Mouse (Mus musculus) lung, postnatal 36 days (tissue): ENCODE data around the gene Gm3164.
"Not testable (repeated sequence)": the region's sequence is repeated elsewhere in the genome, so short reads cannot be mapped to it uniquely, and the experiment has no call there.

Source experiments
- DNase-seq: peaks from one replicate; pipeline ENCODE4 v3.0.0; 2022; ENCODE audit warnings: mixed read lengths

The Gm3164 gene

DNA sequence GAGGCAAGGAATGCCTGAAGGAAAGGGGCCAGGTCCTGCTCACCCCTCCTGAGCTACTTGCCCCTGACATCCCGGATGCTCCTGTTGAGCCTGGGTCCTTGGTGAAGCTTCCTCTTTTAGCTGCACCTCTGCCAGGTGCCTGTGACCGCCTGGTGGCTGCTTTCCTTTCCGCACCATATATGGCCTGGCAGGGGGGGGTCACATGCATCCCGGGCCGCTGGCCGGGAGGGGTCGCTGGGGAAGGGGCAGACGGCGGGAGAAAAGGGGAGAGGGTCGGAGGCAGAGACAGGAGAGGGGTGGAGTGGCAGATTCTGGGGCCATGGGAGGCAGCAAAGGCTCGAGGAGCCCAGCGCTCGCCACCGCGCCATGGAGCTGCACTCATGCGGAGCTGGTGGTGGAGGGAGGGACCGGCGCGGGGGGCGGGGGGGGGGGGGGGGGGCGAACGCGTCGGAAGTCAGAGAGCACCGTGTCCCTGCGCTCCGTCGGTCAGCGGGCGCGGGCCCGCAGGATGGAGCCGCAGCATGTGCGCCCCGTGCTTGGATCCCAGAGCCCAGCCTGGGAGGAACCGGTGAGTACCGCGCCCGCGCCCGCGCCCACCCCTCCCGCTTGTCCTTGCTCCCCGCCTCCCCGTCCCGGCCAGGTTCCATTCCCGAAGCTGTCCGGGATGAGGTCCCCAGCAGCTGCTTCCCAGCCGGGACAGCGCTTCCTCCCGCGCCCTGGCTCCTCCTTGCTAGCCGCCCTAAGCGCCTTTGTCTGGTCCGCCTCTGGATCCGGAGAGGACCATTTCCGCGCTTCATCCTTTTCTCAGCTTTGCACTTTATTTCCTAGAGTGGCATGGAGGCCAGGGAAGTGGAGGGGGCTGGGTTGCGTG, at the start of gene Gm3164:
TSS of gene Gm3164 (plus strand) at position 484 of the 871 bp plus-strand sequence.
- peak; percentile 36 for DNase-seq

DNA sequence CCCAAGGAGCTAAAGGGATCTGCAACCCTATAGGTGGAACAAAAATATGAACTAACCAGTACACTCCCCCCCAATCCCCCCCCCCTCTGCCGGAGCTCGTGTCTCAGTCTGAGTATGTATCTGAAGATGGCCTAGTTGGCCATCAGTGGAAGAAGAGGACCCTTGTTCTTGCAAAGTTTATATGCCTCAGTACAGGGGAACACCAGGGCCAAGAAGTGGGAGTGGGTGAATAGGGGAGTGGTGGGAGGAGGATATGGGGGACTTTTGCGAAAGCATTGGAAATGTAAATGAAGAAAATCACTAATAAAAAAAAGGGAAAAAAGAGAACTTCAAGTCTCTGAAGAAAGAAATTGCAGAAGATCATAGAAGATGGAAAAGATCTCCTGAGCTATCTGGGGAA, 46.3 kb upstream of the Gm3164 start:
- not testable (repeated sequence) for DNase-seq

DNA sequence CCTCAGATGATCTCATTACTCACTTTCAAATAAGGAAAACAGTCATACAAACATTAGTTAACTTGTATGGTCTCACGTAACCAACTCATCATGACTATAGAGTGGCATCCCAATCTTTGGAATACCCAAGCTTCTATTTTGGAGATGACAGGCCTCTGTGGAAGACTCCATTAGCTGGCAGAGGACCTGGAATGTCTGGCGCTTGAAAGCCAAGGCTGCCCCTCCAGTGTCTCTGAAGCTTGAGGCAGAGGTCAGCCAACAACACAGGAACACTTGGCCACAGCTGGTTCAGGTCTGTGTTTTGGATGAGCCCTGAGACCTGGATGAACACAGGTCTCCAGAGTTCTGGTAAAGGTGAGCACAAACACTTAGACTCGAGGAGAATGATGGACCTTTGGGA, 45.6 kb upstream of the Gm3164 start:
- DNase-seq = not testable (repeated sequence)

DNA sequence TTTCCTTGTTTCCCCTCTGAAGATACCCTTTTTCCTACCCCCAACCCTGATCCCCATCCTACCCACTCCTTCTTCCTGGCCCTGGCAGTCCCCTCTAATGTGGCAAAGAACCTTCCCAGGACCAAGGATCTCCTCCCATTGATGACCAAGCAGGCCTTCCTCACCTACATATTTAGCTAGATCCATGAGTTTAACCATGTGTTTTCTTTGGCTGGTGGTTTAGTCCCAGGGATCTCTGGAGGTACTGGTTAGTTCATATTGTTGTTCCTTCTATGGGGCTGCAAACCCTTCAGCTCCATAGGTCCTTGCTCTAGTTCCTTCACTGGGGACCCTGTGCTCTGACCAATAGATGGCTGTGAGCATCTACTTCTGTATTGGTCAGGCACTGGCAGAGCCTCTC, 37.4 kb upstream of the Gm3164 start:
- not testable (repeated sequence) for DNase-seq

DNA sequence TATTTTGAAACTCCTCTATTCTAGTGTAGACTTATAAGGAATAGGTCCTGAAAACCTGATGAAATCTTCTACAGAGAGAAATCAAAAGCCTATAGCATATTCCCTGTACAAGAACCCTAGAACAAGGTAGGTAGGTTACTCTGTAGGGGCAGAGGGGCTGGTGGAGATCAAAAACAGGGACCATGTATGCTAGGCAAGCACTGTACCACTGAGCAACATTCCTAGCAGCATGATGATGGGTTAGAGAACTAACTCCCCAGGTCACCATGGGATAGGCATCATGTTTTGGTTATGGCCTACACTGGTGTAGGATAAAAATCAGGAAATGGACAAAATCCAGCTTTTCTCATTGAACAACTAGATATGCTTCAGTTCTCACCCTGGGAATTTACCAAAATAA, 29.6 kb upstream of the Gm3164 start:
- DNase-seq = not testable (repeated sequence)

DNA sequence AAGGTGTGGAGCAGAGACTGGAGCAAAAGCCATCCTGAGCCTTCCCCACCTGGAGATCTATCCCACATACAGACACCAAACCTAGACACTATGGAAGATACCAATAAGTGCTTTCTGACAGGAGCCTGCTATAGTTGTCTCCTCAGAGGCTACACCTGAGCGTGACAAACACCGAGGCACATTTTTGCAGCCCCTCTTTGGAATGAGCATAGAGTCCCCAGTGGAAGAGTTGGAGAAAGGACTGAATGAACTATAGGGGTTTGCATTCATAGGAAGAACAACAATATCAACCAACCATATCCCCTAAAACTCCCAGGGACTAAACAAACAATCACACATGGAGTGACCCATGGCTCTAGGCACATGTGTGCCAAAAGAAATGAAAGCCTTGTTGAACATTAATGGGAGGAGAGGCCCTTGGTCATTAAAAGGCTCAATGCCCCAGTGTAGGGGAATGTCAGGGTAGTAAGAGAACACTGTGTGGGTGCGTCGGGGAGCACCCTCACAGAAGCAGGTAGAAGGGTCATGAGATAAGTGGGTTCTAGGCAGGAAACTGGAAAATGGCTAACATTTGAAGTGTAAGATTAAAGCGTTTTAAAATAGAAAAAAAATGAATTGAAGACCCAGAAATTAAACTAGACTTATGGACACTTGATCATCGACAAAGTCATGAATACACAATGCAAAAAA, 22.3 kb upstream of the Gm3164 start:
- DNase-seq = not testable (repeated sequence)

DNA sequence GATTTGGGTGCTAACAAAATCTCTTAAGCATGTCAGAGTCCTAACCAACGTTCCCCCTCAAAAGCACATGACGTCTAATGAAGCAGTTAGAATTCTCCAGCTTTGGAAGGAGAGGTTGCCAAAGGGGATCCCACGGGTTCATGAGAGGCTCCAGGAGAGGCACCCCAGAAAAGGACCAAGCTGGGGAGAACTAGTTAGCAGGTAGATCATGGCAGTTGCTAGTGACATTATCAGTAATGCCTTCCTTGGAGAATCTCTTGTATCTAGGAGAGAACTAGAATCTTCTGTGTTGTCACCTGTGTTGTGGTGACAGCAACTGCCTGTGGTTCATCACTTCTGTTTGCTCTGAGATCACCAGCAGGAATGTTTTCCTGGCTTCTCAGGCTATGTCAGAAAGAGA, 18.0 kb upstream of the Gm3164 start, which contains the start of gene Gm3159:
TSS of gene Gm3159 (plus strand) at position 301 of the 400 bp plus-strand sequence.
- DNase-seq = not testable (repeated sequence)

DNA sequence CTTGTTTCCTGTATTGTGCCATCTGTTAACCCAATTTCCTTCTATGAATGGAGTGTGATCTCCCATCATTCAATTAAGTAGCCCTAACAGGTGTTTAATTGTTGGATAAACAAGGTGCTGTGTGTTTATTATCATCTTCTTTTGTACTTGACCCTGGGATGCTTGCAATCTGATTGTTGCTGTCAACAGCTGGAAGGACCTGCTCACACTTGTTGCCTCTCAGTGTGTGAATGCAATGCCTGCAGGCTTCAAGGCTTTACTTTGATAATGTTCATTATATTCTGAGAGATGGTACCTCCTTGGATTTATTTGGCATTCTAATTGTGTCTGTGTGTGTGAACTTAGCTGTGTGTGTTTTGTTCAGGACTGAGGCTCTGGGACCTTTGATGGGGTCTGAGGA, 16.6 kb upstream of the Gm3164 start:
- not testable (repeated sequence) for DNase-seq

DNA sequence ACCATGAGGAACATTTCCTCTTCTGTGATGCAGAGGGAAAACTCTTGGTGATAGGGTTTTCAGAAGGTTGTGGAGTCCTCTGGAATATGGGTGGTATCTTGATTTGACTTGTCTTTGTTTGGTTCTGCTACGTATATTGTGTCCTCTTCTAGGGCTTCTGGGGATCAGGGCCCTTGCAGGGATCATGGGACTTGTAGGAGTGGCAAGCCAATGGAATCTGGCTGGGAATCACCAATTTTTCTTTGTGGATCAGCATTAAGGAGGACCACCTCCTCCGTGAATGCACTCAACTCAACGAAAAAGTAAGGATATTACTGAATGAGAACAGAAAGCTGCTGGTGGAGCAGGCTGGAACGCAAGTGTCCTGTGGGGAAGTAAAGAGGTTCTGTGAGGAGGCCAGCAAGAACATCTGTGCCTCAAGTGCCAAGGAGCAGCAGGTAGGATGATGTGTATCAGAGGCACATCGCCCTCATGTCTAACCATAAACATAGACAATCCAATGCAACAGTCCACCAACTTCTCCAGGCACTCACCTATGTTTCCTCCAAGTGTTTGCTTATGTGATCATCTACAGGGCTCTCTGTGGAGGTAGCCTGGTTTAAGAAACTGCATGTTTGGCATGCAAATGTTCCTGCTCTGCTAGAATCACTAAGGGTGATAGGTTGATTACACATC, 15.0 kb upstream of the Gm3164 start:
- not testable (repeated sequence) for DNase-seq

DNA sequence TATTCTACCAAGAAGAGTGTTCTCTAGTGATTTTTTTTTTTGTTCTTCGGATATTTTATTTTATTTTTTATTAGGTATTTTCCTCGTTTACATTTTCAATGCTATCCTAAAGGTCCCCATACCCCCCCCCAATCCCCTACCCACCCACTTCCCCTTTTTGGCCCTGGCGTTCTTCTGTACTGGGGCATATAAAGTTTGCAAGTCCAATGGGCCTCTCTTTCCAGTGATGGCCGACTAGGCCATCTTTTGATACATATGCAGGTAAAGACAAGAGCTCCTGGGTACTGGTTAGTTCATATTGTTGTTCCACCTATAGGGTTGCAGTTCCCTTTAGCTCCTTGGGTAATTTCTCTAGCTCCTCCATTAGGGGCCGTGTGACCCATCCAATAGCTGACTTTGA, 14.0 kb upstream of the Gm3164 start:
- not testable (repeated sequence) for DNase-seq

DNA sequence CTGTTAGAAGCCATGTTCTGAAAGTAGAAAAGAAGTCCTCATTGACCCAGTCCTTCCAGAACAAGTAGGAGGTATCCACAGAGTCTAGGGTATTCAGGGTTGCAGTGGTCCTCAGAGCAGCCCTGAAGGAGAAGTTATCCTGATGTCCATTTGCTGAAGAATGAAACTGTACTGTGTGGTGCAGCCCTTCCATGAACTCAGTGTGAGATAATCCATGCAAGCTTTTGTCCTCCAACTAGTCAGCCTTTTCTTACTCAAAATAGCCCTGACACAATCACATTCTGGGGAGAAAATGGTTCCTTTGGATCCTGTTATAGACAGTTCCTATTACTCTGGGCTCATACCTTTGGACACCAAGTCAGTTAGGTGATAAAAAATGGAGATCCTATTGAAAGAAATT, 11.4 kb upstream of the Gm3164 start:
- DNase-seq = not testable (repeated sequence)

DNA sequence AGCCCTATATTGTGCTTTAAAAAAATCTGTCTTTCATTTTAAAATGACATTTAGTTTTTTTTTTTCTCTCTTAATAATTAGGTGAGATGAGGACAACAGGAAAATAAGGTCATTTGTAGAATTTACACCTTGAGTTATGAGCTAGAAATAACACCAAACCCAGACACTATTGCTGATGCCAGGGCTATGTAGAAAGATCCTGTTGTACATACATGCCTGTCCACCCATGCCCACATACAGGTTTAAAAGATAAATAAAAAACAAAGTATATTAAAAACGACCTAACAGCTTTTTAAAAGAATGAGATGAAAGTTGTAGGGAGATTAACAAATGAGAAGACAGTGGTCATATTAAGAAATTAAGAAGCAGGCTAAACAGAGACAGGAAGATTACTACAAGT, 5.3 kb upstream of the Gm3164 start:
- not testable (repeated sequence) for DNase-seq

DNA sequence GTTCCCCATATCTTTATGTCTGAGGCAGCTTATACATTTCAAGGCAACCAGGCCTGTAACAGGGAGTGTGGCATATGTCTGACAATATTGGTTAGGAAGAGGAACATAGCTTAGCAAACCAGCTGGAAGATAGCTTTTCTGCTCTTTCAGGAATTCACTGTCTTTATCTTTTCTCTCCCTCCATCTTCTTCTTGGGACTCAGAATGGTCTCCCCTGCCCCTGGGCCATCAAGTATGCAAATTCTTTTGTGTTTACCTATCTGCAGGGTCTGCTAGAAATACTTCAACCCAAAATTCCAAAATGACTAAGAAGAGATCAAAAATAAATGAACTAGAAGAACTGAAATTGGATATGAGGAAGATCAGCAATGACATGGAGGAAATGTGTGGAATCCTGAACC, 15.4 kb downstream of the Gm3164 start, which contains the start of gene Gm3173:
TSS of gene Gm3173 (plus strand) at position 301 of the 400 bp plus-strand sequence.
- DNase-seq = not testable (repeated sequence)

DNA sequence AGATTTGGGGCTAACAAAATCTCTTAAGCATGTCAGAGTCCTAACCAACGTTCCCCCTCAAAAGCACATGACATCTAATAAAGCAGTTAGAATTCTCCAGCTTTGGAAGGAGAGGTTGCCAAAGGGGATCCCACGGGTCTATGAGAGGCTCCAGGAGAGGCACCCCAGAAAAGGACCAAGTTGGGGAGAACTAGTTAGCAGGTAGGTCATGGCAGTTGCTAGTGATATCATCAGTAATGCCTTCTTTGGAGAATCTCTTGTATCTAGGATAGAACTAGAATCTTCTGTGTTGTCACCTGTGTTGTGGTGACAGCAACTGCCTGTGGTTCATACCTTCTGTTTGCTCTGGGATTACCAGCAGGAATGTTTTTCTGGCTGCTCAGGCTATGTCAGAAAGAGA, 66.2 kb downstream of the Gm3164 start, which contains the start of gene Gm3182:
TSS of gene Gm3182 (plus strand) at position 301 of the 400 bp plus-strand sequence.
- DNase-seq = not testable (repeated sequence)
